Mouse (Mus musculus) left cerebral cortex, postnatal 36 days (tissue): ENCODE data around the gene Atad1. TPM values are rescaled to one million over a fixed set of nuclear protein-coding genes. Genes with fewer than 3 reads are reported as not detected.

Experiments
- DNase-seq, 2 experiments: peaks; one replicate each; pipeline ENCODE4 v3.0.0; 2021 to 2022; ENCODE audit warnings: low spot score in 2 of 2, mixed read lengths in 1 of 2
- intact Hi-C: fragments of 180-260 bp; cut with DNase I; formaldehyde crosslinking; loops from one replicate; pipeline ENCODE4 v1.15.1; 2025
- total RNA-seq, 2 experiments: library from RNA; stranded (reverse); gene quantifications; 2 replicates each; pipeline ENCODE4 v1.2.3; 2021

The Atad1 gene
- total RNA-seq, 2 experiments from 2014 or later, result 94.7 to 97.0 TPM

DNA sequence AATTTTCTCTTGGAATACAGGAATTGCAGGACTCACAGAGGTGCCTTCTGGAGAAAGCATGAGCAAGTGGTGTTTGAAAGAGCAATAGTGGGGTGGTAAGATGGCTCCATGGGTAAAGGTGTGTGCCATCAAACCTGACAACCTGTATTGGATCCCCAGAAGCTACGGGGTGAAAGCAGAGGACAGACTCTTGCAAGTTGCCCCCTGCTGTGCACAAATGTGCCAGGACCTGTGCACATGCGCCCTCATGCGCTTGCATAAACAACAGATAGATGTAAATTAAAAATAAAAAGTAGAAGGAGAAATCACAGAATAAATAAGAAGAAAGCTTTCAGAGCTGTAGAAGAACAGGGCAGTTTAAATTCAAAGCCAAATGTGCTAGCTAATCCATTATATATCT is 13.8 kb upstream of the Atad1 start:
- intact Hi-C loops, result no loop called here
- DNase-seq, result no peak

DNA sequence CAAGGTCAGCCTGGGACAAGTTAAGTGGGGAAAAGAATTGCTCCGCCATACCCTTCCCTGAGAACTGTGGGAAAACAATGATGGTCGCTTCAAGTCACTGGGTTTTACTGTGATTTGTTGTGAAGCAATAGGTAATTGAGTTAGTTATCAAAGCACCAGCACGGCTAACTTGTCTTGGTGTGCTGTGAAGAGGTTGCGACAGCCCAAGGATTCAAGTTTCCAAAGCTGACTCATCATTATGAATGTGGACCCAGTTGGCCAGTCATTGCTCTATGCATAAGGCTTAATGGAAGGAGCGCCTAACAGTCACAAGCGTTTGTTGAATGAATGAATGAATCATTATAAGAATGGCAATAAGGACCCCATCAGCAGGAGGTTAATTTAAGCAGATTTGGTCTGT is 12.8 kb upstream of the Atad1 start:
- intact Hi-C loops, result no loop called here
- DNase-seq, result no peak

- intact Hi-C loops, result loop anchor here (1.0 to 5.0 kb wide), 2 partner anchors 34 to 618 kb away; no protein-coding TSS in a partner anchor
- peak; percentile 21 to 29 for DNase-seq
Measured at GRCm38 (mm10) chr19:32749425-32749824, 9.8 kb upstream of the Atad1 start.

- no peak for DNase-seq
- intact Hi-C loops, result no loop called here
Measured at GRCm38 (mm10) chr19:32740641-32741345, 1.2 kb upstream of the Atad1 start.

DNA sequence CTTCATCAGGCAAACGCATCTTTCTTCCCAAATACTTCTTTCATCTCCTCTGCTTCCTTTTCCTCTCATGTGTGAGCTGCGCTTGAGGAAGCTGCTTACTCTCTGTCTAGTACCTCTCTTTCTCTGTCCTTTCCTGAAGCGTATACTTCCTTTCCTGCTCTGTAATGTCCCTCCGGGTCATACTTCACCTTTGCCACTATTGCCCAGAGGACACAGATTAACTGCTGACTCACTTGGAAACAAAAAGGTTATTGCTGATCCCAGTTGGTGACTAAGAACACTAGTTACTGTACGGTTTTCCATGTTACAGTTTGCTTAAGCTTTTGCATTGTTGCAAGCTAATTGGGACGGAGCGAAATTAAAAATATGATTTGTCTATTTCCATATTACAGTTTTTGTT is 1.7 kb downstream of the Atad1 start:
- no peak for DNase-seq
- intact Hi-C loops, result no loop called here

DNA sequence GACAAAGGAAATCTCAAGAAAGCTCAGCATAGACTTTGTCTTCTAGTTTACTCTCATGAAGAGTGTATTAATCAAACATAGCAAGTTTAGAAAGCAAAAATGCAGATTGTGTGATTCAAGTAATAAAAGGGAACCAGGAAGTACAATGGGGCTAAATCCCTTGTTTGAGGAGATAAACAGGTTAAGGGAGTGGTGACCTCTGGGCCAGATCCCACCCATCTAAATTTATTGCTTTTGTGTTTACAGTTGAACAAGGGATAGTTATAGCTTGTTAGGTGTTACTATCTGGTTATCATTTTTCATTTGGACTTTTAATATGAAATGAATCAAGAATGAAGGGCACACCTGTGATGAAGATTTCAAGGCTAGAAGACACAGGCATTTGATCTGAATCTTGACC is 6.7 kb downstream of the Atad1 start:
- no peak for DNase-seq
- intact Hi-C loops, result no loop called here

DNA sequence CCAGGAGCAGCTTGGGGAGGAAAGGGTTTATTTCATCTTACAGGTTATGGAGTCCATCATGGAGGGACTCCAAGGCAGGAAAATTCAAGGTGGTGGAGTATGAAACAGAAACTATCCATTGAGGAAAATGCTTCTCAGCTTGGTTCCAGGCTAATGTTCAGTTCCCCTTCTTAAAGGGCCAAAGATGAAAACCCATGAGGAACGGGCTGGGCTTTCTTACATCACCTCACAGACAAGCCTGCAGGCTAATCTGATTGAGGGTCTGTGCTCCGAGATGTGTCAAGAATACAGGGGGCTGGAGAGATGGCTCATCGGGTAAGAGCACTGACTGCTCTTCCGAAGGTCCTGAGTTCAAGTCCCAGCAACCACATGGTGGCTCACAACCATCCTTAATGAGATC is 9.8 kb downstream of the Atad1 start:
- intact Hi-C loops, result no loop called here
- no peak for DNase-seq

- intact Hi-C loops, result no loop called here
- no peak for DNase-seq
Measured at GRCm38 (mm10) chr19:32726451-32727325, 12.9 kb downstream of the Atad1 start.

GRCm38 (mm10) chr19:32723817-32724216 is 15.8 kb downstream of the Atad1 start:
- intact Hi-C loops, result no loop called here

DNA sequence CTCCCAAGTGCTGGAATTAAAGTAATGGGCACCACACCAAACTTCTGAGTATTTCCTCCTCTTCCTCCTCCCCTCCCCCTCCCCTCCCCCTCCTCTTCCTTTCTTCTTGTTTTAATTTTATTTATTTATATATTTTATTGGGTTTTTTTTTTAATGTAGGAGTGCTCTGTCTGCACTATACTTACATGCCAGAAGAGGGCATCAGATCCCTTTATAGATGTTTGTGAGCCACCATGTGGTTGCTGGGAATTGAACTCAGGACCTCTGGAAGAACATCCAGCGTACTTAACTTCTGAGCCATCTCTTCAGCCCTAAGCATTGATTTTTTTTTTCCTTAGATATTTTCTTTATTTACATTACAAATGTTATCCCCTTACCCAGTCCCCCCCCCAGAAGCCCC is 19.3 kb downstream of the Atad1 start:
- no peak for DNase-seq
- intact Hi-C loops, result no loop called here

More at GRCm38 (mm10) chr19:32723817-32724216, 15.8 kb downstream of the Atad1 start:
- DNase-seq, result no peak

- DNase-seq, result no peak
- intact Hi-C loops, result no loop called here
Measured at GRCm38 (mm10) chr19:32717590-32717989, 22.0 kb downstream of the Atad1 start.

DNA sequence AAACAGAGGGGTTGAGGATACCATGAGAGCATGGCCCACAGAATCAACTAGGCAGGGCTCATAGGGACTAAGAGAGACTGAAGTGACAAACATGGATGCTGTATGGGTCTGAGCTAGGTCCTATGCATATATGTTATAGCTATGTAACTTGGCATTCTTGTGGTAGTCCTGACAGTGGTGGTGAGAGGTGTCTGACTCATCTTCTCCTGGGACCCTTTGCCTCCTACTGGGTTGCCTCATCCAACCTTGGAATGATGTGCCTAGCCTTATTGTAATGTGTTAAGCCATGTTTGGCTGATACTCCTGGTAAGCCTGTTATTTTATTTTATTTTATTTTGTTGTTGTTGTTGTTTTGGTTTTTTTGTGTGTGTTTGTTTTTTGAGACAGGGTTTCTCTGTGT is 23.9 kb downstream of the Atad1 start:
- no peak for DNase-seq
- intact Hi-C loops, result loop anchor here (1.0 kb wide), 3 partner anchors 34 to 651 kb away; no protein-coding TSS in a partner anchor

GRCm38 (mm10) chr19:32715201-32715600 is 24.4 kb downstream of the Atad1 start:
- DNase-seq, result peak; percentile 74
- intact Hi-C loops, result loop anchor here (1.0 kb wide), 3 partner anchors 34 to 651 kb away; no protein-coding TSS in a partner anchor

- intact Hi-C loops, result loop anchor here (2.0 kb wide), 1 partner anchor 43 kb away; the partner anchor contains the start of gene Pten
- DNase-seq, result no peak
Measured at GRCm38 (mm10) chr19:32713471-32713870, 26.1 kb downstream of the Atad1 start.

DNA sequence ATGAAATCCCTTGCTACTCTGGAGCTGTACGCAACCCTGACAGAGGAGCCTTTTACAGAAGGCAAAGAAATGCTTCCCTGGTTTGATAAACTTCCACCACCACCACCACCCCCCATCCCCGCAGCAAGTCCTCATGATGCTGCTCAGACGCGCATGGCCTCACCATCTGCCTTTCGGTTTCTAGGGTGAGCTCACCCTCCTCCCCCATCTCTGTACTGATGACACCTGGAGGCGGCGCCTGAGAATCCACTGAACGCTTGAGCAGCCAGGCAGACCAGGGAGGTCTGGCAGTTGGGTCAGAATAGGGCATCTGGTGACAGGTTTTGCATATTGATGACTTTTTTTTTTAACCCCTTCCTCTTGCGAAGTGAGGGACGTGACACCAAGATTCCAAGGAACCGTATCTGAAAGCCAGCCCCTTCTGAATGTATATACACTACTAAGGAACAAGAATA is 27.0 kb downstream of the Atad1 start:
- intact Hi-C loops, result loop anchor here (2.0 kb wide), 1 partner anchor 44 kb away; the partner anchor contains the start of gene Pten
- peak; percentile 65 to 70 for DNase-seq

DNA sequence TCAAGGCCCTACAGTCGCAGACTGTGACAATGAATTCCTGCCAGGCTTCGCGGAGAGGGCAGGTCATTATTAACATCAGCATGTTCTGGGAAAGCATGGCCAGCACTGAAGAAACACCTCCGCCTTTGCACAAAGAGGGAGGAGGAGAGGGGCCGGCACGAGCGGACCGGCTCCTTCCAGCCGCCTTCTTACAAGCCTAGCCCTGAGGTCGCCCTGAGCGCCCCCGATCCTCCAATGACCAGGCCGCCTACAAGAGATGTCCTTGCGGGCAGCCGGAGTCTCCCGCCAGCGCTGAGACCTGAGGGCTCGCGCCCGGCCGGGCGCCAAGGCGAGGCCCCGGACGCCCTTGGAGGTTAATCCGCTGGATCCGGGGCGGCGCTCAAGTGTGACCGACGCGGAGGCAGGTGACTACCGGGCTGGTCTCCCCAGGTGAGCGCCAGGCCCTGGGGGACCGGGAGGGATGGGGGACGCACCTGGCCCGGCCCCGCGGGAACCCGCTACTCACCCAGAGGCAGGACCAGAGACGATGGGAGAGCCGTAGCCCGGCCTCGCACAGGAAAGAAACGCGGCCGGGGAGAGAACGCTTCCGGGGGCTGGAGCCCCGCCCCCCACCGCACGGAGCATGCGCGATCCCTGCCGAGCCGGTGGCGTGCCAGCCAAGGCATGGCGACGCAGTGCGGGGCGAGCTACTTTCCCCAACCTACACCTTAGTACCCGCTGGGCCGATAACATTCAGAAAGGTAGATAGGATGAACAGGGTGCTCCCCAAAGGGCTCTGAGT is 27.6 kb downstream of the Atad1 start:
- peak; percentile 90 to 94 for DNase-seq
- intact Hi-C loops, result loop anchor here (2.0 kb wide), 1 partner anchor 45 kb away; the partner anchor contains the start of gene Pten

DNA sequence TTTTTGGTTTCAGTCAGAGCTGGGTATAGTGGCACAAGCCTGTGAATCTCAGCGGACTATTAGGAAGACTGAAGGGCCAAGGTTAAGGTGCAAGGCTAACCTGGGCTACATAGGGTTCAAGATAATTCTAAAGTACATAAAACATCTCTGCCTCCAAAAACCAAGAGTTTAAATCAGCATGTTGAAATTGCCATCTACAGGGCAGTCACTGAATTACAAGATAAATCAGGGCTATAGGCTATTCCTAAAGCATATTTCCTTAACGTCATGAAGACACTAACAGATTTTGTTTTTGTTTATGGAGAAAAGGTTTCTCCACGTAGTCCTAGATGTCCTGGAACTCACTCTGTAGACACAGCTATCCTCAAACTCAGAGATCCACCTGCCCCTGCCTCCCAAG is 29.3 kb downstream of the Atad1 start:
- intact Hi-C loops, result no loop called here
- DNase-seq, result no peak

DNA sequence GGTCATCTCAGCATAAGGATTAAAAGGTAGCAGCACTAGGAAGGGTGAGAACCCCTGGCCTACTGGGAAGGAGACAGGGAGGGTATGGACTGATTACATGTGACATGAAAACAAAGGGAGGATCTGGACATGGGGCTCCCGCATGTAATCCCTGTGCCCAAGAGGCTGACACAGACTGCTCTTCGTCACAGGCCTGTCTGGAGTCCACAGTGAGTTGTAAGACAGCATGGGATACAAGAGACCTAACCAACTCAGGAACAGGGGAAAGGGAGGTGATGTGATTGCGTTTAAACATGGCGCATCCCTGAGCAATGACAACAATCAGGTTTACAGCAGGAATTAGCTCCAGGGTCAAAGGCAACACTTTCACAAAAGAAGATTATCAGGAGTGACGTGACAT is 30.6 kb downstream of the Atad1 start:
- DNase-seq, result no peak

GRCm38 (mm10) chr19:32702191-32702590 is 37.4 kb downstream of the Atad1 start:
- intact Hi-C loops, result no loop called here
- no peak for DNase-seq

More for the DNA sequence above, 30.6 kb downstream of the Atad1 start:
- intact Hi-C loops, result no loop called here

DNA sequence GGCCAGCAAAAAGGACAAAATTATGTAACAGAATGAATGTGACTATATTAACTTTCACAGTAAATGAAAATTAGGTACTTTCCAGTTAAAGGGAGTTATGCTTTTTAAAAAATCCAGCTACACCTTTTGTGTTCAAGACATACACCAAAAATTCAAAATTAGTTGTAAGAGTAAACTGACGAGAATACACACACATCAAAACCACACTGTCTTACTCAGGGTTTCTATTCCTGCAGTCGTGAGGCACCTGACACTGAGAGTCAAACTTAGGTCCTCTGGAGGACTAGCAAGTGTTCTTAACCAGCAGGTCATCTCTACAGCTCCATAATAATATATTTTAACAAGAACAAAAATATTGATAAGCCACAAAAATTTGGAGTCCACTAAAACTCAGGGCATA is 42.9 kb downstream of the Atad1 start:
- DNase-seq, result no peak
- intact Hi-C loops, result no loop called here
